Mouse (Mus musculus) brain, embryonic 18.5 days (tissue): Measurements from ENCODE around the gene Tmem132b.

Experiments used
- DNase-seq: peaks from one replicate; pipeline ENCODE4 v3.0.0-alpha.2; 2012; ENCODE audit warnings: low read depth, low spot score

Tmem132b gene

GRCm38 (mm10) chr5:125766941-125767340 lies 235.4 kb downstream of the Tmem132b start:
- peak; percentile 20 for DNase-seq

- DNase-seq = no peak
These were observed 236.4 kb downstream of the Tmem132b start for GRCm38 (mm10) chr5:125767950-125768349.

- no peak for DNase-seq
These were observed 240.7 kb downstream of the Tmem132b start for GRCm38 (mm10) chr5:125772238-125772637.

- DNase-seq = no peak
These were observed 241.2 kb downstream of the Tmem132b start for GRCm38 (mm10) chr5:125772756-125773155.

- DNase-seq = no peak
These were observed 248.8 kb downstream of the Tmem132b start for GRCm38 (mm10) chr5:125780332-125780731.

GRCm38 (mm10) chr5:125792643-125793042 lies 261.1 kb downstream of the Tmem132b start:
- DNase-seq = no peak

GRCm38 (mm10) chr5:125794318-125794717 lies 262.7 kb downstream of the Tmem132b start:
- DNase-seq = no peak

- no peak for DNase-seq
These were observed 268.0 kb downstream of the Tmem132b start for GRCm38 (mm10) chr5:125799622-125800021.

- no peak for DNase-seq
These were observed 268.5 kb downstream of the Tmem132b start for GRCm38 (mm10) chr5:125800025-125800424.

- no peak for DNase-seq
These were observed 271.2 kb downstream of the Tmem132b start for GRCm38 (mm10) chr5:125802801-125803200.

GRCm38 (mm10) chr5:125805327-125805726 lies 273.8 kb downstream of the Tmem132b start:
- DNase-seq = no peak

GRCm38 (mm10) chr5:125807861-125808260 lies 276.3 kb downstream of the Tmem132b start:
- DNase-seq = no peak

GRCm38 (mm10) chr5:125829342-125829741 lies 297.8 kb downstream of the Tmem132b start:
- no peak for DNase-seq

GRCm38 (mm10) chr5:125835890-125836289 lies 304.3 kb downstream of the Tmem132b start:
- no peak for DNase-seq

- DNase-seq = no peak
These were observed 305.2 kb downstream of the Tmem132b start for GRCm38 (mm10) chr5:125836761-125837160.
